Mouse (Mus musculus): Measurements from ENCODE around the gene Olfr487.
"Not testable (repeated sequence)": the region's sequence is repeated elsewhere in the genome, so short reads cannot be mapped to it uniquely, and the experiment has no call there.

Olfr487 gene

GRCm38 (mm10) chr7:108214536-108214935, at the start of gene Olfr487:
Gene Olfr487, minus strand, starts transcription at chr7:108214636.
- not testable (repeated sequence) for DNase-seq

GRCm38 (mm10) chr7:108258247-108258646, 43.8 kb upstream of the Olfr487 start, which contains the start of gene Olfr488:
Gene Olfr488, minus strand, starts transcription at chr7:108258347.
- DNase-seq, result no peak

- DNase-seq, result no peak
These were observed 19.1 kb upstream of the Olfr487 start for GRCm38 (mm10) chr7:108233551-108233950.

- no peak for DNase-seq
These were observed 17.5 kb downstream of the Olfr487 start for GRCm38 (mm10) chr7:108196938-108197337.

GRCm38 (mm10) chr7:108196337-108196736, 18.1 kb downstream of the Olfr487 start:
- not testable (repeated sequence) for DNase-seq

- not testable (repeated sequence) for DNase-seq
These were observed 21.7 kb downstream of the Olfr487 start for GRCm38 (mm10) chr7:108192714-108193113.

- DNase-seq, result not testable (repeated sequence)
These were observed 23.2 kb downstream of the Olfr487 start for GRCm38 (mm10) chr7:108191196-108191595.

- not testable (repeated sequence) for DNase-seq
These were observed 29.2 kb downstream of the Olfr487 start for GRCm38 (mm10) chr7:108185237-108185636.

GRCm38 (mm10) chr7:108184401-108184800, 30.0 kb downstream of the Olfr487 start:
- not testable (repeated sequence) for DNase-seq

GRCm38 (mm10) chr7:108172642-108173041, 41.8 kb downstream of the Olfr487 start, which contains the start of gene Olfr486:
Gene Olfr486, minus strand, starts transcription at chr7:108172742.
- DNase-seq, result not testable (repeated sequence)

- DNase-seq, result no peak
These were observed 54.7 kb downstream of the Olfr487 start, which contains the start of gene Olfr485 for GRCm38 (mm10) chr7:108159771-108160170. Gene Olfr485, minus strand, starts transcription at chr7:108159871.

Measured in embryo, embryonic 11 days (tissue).